Mouse (Mus musculus): ENCODE data around the gene Ccdc155. TPM values are rescaled to one million over a fixed set of nuclear protein-coding genes. Genes with fewer than 3 reads are reported as not detected.

Gene Ccdc155
- polyA plus RNA-seq, 1 experiment from 2014 or later: 0.64 TPM

DNA sequence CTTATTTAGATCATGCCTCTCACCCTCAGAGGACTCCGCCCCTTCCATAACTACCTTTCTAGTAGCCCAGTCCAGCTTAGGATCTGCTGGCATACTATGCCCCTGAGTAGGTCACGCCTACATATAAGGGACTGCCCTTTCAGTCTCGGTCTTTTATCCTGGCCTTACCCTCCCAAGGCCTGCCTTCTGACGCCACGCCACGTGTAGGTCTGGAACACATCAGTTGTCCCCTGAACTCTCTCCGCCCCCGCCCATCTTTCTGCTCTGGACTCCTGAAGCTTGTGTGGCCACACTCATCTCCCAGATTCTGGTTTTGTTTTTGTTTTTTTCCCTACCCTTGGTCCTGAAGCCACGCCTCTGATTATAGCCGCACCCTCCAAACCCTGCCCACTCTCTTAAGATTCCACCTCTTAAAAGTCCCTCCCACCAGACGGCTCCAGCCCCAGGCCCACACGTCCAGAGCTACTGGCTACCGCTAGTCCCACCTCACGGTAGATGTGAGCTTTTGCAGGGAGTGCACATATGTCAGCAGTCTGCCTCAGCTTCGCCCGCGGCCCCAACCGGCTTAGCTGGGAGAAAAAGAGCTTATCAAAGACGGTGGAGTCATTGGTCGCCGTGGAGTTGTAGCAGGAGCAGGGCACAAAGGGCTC, 30.4 kb upstream of the Ccdc155 start:
- Histone ChIP-seq H3K4me1 (peaks cover 27% of the 10 kb centered on the region), H3K4me3 (replicated peaks) (peak overlapping the region; percentile 20), H3K27ac (peak overlapping the region; percentile 54; the same call in 1 of the 2 replicates), H3K9me3 (no peaks in the 10 kb centered on the region), H3K27me3 (replicated peaks) (peaks cover 4% of the 10 kb centered on the region; the same call in 1 of the 2 replicates), H3K9ac (0 out of 2 replicates have a peak overlapping the region, but pooled peaks have one; percentile 14), H3K36me3 (peaks cover 15% of the 10 kb centered on the region; the same call in 1 of the 2 replicates), H3K4me2 (peak overlapping the region; percentile 44)
- WGBS: 6% methylated on average over 21 of the region's 21 CpGs
- peak; percentile 71 for ATAC-seq (ENCODE audit: insufficient read depth, low FRiP score, low read depth)

DNA sequence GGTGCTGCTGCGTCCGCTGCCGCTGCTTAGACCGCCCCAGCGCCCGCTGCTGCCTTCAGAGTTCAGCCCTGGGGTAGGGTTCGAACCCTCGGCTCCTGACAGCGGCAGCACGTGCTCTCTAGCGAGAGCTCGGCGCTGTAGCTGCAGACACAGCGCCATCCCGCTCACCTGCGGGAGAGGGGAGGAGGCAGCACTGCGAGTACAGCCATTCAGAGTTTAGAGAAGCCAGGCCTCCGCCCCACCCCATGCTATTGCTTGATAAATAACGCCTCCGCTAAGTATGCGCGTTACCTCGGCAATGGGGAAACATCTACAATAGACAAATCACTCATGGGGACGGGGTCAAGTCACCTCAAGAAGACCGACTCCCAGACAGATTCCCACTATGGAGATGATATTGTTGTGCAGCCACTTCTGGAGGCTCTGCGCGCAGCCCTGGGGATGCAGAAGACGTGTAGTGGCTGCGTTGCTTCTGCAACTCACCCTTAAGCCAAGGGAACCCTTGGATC, 29.7 kb upstream of the Ccdc155 start:
- Histone ChIP-seq H3K4me1 (peaks cover 27% of the 10 kb centered on the region), H3K9ac (no peak overlapping the region), H3K27me3 (replicated peaks) (peaks cover 4% of the 10 kb centered on the region; the same call in 1 of the 2 replicates), H3K4me3 (replicated peaks) (peak overlapping the region; percentile 20), H3K9me3 (no peaks in the 10 kb centered on the region), H3K4me2 (peak overlapping the region; percentile 44), H3K27ac (peak overlapping the region; percentile 54; the same call in 1 of the 2 replicates), H3K36me3 (peaks cover 18% of the 10 kb centered on the region)
- peak; percentile 17; the same call in 1 of the 2 replicates for ATAC-seq (ENCODE audit: insufficient read depth, low FRiP score, low read depth)
- WGBS: 17% methylated on average over 29 of the region's 29 CpGs

DNA sequence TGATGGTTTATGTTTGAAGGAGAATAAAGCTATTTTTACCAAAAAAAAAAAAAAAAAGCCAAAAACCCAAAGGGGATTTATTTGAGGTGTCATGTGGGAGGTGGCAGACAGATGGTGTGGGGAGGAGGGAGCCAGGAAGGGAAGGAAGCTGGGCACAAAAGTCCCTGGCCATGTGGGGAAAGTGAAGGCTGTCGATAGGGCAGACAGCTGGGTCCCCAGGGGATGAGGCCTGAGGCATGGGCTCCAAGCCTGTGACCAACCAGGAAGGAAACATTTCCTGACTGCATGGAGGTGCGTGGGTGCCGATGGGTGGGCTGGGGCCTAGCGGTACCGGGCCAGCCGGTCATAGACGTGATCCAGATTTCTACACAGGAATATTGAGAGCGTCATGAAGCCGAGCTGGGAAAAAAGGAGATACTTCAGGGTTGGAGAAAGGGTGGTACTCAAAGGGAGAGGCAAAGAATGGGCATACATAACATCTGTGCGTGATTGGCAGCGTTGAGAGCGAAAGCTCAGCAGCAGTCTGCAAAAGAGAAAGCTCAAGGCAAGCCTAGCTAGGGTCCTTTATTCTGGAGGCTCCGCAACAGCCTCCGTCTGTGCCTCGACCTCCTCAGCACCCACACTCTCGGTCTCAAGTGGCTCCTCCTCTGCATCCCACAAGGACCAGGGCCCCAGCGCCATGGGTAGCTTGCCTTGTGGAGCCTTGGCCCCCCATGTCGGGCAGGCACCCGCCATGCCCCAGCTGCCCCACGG, 29.1 kb upstream of the Ccdc155 start:
- H3K27me3 ChIP-seq (replicated peaks): no peaks in the 10 kb centered on the region
- no peaks in the 10 kb centered on the region for H3K9me3 ChIP-seq
- H3K4me2 ChIP-seq: peak overlapping the region; percentile 44
- ATAC-seq (ENCODE audit: insufficient read depth, low FRiP score, low read depth): no peak
- 42% methylated on average over 20 of the region's 20 CpGs for WGBS
- H3K27ac ChIP-seq: peak overlapping the region; percentile 54; the same call in 1 of the 2 replicates
- no peak overlapping the region for H3K9ac ChIP-seq
- H3K4me1 ChIP-seq: peaks cover 27% of the 10 kb centered on the region
- peaks cover 24% of the 10 kb centered on the region for H3K36me3 ChIP-seq
- H3K4me3 ChIP-seq (replicated peaks): no peak overlapping the region; the same call in 1 of the 2 replicates

DNA sequence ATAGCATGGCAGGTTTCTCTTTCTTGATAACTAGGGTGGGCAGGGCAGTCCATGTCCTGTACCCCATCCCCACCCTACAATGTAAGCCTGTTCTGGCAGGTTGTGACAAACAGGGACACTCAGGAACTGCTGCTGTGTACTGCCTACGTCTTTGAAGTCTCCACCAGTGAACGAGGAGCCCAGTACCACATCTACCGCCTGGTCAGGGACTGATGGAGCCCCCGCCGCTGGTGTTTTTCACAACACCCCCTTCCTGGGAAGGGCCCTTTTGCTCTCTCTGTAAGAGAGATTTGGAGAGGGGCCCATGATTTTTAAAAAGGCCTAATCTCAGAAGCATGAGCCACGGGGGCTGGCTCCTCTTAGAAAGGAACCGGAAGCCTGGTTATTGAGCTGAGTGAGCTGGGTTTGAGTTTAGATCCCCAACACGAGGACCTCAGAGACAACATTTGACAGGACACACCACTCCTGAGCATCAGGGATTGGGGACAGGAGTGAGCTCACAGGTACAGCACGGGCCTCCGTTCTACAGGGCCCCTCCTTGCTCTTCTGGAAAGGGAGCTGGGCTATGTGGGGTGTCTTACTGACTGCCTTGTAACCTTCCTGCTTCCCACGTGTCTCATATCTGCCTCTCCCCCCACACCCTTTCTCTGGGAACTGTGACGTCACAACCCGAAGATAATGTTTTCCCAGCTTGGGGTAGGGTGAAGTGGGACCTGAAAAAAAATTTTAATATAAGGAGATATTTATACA, 28.2 kb upstream of the Ccdc155 start:
- Histone ChIP-seq H3K4me2 (no peak overlapping the region), H3K27me3 (replicated peaks) (no peaks in the 10 kb centered on the region), H3K4me1 (peaks cover 27% of the 10 kb centered on the region), H3K27ac (no peak overlapping the region), H3K9me3 (no peaks in the 10 kb centered on the region), H3K36me3 (peaks cover 32% of the 10 kb centered on the region), H3K9ac (no peak overlapping the region), H3K4me3 (replicated peaks) (no peak overlapping the region)
- 59% methylated on average over 13 of the region's 13 CpGs for WGBS
- no peak for ATAC-seq (ENCODE audit: insufficient read depth, low FRiP score, low read depth)

DNA sequence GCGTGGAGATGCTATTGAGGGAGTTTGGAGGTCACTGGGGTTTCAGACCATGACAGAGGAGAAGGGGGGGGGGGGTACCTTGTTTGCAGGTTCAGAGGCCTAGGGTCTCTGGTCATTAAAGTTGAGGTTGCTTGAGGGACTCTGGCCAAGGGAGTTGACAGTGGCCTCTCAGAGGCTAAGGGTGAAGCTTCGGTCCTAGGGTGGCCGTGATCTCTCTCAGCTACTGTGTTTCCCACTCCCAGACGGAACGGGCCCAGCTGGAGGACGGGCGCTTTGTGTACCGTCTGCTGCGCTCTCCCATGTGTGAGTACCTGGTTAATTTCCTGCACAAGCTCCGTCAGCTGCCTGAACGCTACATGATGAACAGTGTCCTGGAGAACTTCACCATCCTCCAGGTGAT, 27.2 kb upstream of the Ccdc155 start:
- Histone ChIP-seq H3K27me3 (replicated peaks) (no peaks in the 10 kb centered on the region), H3K4me2 (no peak overlapping the region), H3K27ac (no peak overlapping the region), H3K4me3 (replicated peaks) (no peak overlapping the region), H3K36me3 (peaks cover 35% of the 10 kb centered on the region), H3K9ac (no peak overlapping the region), H3K4me1 (peaks cover 27% of the 10 kb centered on the region), H3K9me3 (no peaks in the 10 kb centered on the region)
- WGBS: 82% methylated on average over 11 of the region's 11 CpGs
- ATAC-seq (ENCODE audit: insufficient read depth, low FRiP score, low read depth): no peak

DNA sequence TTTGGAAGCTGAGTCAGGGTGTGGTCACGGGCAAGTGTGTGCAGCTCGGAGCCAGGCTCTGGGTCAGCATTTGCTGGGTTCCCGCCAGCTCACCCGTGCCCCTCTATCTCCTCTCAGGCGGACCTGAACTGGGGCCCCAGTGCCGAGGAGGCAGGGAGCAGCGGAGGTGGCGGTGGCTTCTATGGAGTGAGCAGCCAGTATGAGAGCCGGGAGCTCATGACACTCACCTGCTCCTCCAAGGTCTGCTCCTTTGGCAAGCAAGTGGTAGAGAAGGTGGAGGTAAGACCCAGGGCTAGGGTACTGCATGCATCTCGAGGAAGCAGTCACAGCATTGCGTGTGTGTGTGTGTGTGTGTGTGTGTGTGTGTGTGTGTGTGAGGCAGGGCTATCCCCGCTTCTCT, 26.5 kb upstream of the Ccdc155 start:
- Histone ChIP-seq H3K27me3 (replicated peaks) (no peaks in the 10 kb centered on the region), H3K9ac (no peak overlapping the region), H3K36me3 (peaks cover 43% of the 10 kb centered on the region), H3K9me3 (no peaks in the 10 kb centered on the region), H3K4me2 (no peak overlapping the region), H3K27ac (no peak overlapping the region), H3K4me1 (peaks cover 27% of the 10 kb centered on the region), H3K4me3 (replicated peaks) (no peak overlapping the region)
- 83% methylated on average over 12 of the region's 12 CpGs for WGBS
- no peak for ATAC-seq (ENCODE audit: insufficient read depth, low FRiP score, low read depth)

DNA sequence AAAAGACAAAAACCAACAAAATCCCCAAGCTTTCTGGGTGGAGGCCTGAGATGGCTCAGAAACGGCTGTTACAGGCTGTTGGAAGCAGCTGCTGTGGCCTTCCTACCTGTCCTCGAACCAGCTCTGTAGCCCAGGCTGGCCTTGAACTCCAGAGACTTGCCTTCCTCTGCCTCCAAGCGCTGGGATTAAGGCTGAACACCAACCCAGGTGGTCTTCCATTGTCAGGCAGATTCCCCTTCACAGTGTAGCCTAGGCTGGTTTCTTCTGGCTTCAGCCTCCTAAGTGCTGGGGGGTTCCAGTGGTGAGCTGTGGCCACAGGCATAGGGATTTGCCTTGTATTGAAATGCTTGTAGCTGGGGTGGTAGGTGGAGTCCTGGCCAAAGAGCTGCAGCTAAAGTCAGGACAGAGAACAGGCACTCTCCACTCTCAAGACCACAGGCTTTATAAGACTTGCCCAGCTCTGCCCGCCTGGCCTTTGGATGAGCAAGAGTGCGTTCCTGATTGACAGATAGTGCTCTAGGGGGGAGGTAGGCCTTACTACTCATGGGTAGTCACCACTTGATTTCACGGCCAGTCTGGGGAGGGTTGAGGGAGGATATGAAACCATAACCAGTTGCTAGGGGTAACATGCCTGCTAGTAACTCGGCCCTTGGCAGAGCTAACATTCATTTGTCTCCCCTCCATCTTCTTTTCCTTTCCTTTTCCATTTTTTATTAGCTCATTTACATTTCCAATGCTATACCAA, 24.9 kb upstream of the Ccdc155 start:
- Histone ChIP-seq H3K4me2 (no peak overlapping the region), H3K36me3 (peaks cover 55% of the 10 kb centered on the region), H3K4me3 (replicated peaks) (no peak overlapping the region), H3K4me1 (peaks cover 17% of the 10 kb centered on the region), H3K27me3 (replicated peaks) (no peaks in the 10 kb centered on the region), H3K27ac (no peak overlapping the region), H3K9me3 (no peaks in the 10 kb centered on the region), H3K9ac (no peak overlapping the region)
- no peak for ATAC-seq (ENCODE audit: insufficient read depth, low FRiP score, low read depth)
- 87% methylated on average over 7 of the region's 7 CpGs for WGBS

DNA sequence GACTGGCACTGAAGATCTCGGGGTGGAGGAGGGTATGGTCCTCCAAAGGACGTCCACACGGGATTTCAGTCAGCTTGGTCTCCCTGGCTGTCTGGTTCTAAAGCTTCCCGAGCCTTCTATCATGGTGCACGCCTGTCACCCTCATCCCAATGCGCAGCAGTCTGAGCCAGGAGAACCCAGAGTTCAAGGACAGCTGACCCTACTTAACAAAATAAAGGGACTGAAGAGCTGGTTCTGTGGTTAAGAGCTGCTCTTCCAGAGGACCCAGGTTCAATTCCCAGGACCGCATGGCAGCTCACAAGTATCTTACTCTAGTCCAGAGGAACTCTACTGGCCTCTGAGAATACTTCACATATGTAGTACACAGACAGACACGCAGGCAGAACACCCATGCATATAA, 24.4 kb upstream of the Ccdc155 start:
- 90% methylated on average over 8 of the region's 8 CpGs for WGBS
- H3K4me3 ChIP-seq (replicated peaks): no peak overlapping the region
- no peak overlapping the region for H3K9ac ChIP-seq
- no peaks in the 10 kb centered on the region for H3K27me3 ChIP-seq (replicated peaks)
- H3K36me3 ChIP-seq: peaks cover 57% of the 10 kb centered on the region
- peaks cover 11% of the 10 kb centered on the region for H3K4me1 ChIP-seq
- ATAC-seq (ENCODE audit: insufficient read depth, low FRiP score, low read depth): no peak
- no peak overlapping the region for H3K4me2 ChIP-seq
- H3K9me3 ChIP-seq: no peaks in the 10 kb centered on the region
- H3K27ac ChIP-seq: no peak overlapping the region

DNA sequence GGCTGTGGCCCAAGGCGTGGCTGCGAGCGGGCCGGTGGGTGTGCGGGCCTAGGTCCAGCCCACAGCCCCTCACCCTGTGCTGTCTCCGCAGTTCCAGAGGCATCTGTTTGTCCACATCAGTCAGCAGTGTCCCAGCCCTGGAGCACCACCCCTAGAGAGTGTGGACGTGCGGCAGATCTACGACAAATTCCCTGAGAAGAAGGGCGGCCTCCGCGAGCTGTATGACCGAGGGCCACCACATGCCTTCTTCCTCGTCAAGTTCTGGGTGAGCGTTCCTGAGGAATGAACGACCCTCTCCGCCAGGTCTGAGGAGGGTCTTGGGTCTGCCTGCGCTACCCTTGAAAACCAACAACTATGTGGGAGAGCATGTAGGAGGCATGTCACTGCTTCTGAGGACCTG, 23.9 kb upstream of the Ccdc155 start:
- H3K4me2 ChIP-seq: no peak overlapping the region
- H3K4me1 ChIP-seq: peaks cover 6% of the 10 kb centered on the region
- H3K4me3 ChIP-seq (replicated peaks): no peak overlapping the region
- H3K9me3 ChIP-seq: no peaks in the 10 kb centered on the region
- H3K27ac ChIP-seq: no peak overlapping the region
- 93% methylated on average over 18 of the region's 18 CpGs for WGBS
- H3K27me3 ChIP-seq (replicated peaks): no peaks in the 10 kb centered on the region
- no peak overlapping the region for H3K9ac ChIP-seq
- ATAC-seq (ENCODE audit: insufficient read depth, low FRiP score, low read depth): no peak
- peaks cover 60% of the 10 kb centered on the region for H3K36me3 ChIP-seq

DNA sequence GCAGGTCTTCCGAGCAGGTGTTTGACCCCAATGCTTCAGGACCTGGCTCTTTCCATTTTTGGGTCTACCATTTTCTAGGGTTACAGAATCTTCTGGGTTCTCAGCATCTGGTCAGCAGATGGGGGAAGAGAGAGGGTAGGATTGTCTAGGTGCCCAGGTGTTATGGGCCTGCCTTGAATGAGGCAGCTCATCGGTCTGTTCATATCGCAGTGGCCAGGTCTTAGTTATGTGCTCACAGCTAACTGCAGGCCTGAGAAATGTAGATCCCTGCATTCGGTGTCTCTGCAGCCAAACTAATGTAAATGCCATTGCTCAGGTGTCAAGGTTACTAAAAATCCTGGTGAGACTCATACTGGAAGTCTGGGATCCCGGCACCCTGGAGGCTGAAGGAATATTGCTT, 21.7 kb upstream of the Ccdc155 start:
- 96% methylated on average over 5 of the region's 5 CpGs for WGBS
- no peak overlapping the region for H3K4me3 ChIP-seq (replicated peaks)
- H3K4me2 ChIP-seq: no peak overlapping the region
- H3K9ac ChIP-seq: no peak overlapping the region
- H3K9me3 ChIP-seq: no peaks in the 10 kb centered on the region
- H3K27me3 ChIP-seq (replicated peaks): no peaks in the 10 kb centered on the region
- H3K27ac ChIP-seq: no peak overlapping the region
- H3K4me1 ChIP-seq: no peaks in the 10 kb centered on the region
- no peak for ATAC-seq (ENCODE audit: insufficient read depth, low FRiP score, low read depth)
- H3K36me3 ChIP-seq: peaks cover 70% of the 10 kb centered on the region

DNA sequence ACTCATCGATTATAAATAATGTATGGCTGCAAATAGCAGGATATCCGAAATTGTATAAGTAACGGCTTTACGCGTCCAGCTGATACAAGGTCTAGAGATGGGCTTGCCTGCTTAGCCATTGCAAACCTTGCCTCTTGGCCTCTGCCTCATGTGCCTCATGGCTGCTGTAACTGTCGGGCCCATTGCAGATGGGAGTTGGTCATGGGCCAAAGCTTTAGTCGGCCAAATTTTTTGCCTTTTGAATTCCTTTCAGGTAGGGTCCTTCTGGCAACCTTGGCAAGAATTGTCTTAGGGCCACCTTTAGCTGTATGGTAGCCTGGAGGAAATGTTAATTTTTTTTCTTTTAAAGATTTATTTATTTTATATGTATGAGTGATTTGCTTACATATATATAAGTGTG, 20.1 kb upstream of the Ccdc155 start:
- WGBS: 88% methylated on average over 7 of the region's 7 CpGs
- Histone ChIP-seq H3K4me3 (replicated peaks) (no peak overlapping the region), H3K27me3 (replicated peaks) (no peaks in the 10 kb centered on the region), H3K27ac (no peak overlapping the region), H3K4me1 (no peaks in the 10 kb centered on the region), H3K36me3 (peaks cover 78% of the 10 kb centered on the region), H3K4me2 (no peak overlapping the region), H3K9ac (no peak overlapping the region), H3K9me3 (no peaks in the 10 kb centered on the region)
- ATAC-seq (ENCODE audit: insufficient read depth, low FRiP score, low read depth): no peak

Measured in stomach, embryonic 15.5 days (tissue).